Mouse (Mus musculus) intestine, embryonic 15.5 days (tissue): ENCODE measurements around the gene Frmd4b. TPM values are rescaled to one million over a fixed set of nuclear protein-coding genes. Genes with fewer than 3 reads are reported as not detected.
A peak's percentile ranks its signal among the peaks of the same experiment; 100 is the strongest.

Experiments used
- ATAC-seq: fragments of 200-750 bp; cut with Nextera tagmentation; 2 replicates; pipeline ENCODE4 v1.8.0; 2017; ENCODE audit warnings: moderate TSS enrichment, moderate library complexity
- H3K27ac ChIP-seq: fragments of 300-500 bp; sonication (generic); 2 replicates; pipeline ENCODE4 v1.5.1; 2015; ENCODE audit warnings: mild to moderate bottlenecking, inconsistent platforms
- H3K27me3 ChIP-seq: fragments of 300-500 bp; sonication (generic); replicated peaks from 2 replicates; pipeline ENCODE4 v1.6.1; 2015; ENCODE audit warnings: inconsistent platforms
- H3K36me3 ChIP-seq: fragments of 300-500 bp; sonication (generic); 2 replicates; pipeline ENCODE4 v1.6.1; 2015; ENCODE audit warnings: inconsistent platforms
- H3K4me1 ChIP-seq: fragments of 300-500 bp; sonication (generic); replicated peaks from 2 replicates; pipeline ENCODE4 v1.6.1; 2015; ENCODE audit warnings: inconsistent platforms
- H3K4me2 ChIP-seq: fragments of 300-500 bp; sonication (generic); replicated peaks from 2 replicates; pipeline ENCODE4 v1.6.1; 2015; ENCODE audit warnings: mild to moderate bottlenecking, inconsistent platforms
- H3K4me3 ChIP-seq: fragments of 300-500 bp; sonication (generic); replicated peaks from 2 replicates; pipeline ENCODE4 v1.5.1; 2015; ENCODE audit warnings: inconsistent platforms
- H3K9ac ChIP-seq: fragments of 300-500 bp; sonication (generic); 2 replicates; pipeline ENCODE4 v1.6.1; 2015; ENCODE audit warnings: inconsistent platforms
- H3K9me3 ChIP-seq: fragments of 300-500 bp; sonication (generic); 2 replicates; pipeline ENCODE4 v1.6.1; 2016; ENCODE audit warnings: inconsistent platforms
- WGBS: fragments of 180-500 bp; shearing (Covaris S2); methylation state at CpG from one replicate; pipeline ENCODE4 v1.1.7; 2015; 5-methylcytosine and 5-hydroxymethylcytosine counted together
- polyA plus RNA-seq: library from polyadenylated mRNA; unstranded; fragments of >200 nt; fragmentation: Nextera tagmentation; extraction: Ambion mirVana; gene quantifications from 2 replicates; pipeline ENCODE4 v1.2.1, GENCODE M21; 2015

Gene Frmd4b
- 9.4 and 11.1 TPM in 2 replicates for polyA plus RNA-seq

DNA sequence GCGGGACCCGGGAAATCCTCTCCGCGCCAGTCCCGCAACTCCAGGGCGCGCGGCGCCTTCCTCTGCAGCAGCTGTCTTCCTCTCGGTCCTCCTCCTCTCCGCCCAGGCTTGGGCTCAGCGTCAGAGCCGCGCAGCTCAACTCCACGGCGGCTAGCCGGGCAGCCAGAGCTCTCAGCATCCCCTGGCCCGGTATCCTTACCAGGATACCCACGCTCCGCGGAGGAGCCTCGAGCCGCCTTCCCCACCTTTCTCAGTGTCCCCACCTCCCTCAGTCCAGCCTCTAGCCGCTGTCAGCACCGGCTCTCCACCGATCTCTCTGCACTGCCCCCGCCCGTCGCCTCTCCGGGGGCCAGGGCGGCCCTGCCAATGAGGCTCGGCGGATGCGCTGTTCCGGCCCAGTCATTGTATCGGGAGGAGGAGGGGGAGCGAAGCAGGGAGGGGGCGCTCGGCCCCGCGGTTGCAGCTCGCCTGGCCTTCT is at the start of gene Frmd4b:
Gene Frmd4b, minus strand, starts transcription at position 276 of the 478 bp plus-strand sequence.
- no peaks in the 10 kb centered on the region for H3K36me3 ChIP-seq
- under 1% methylated on average over 42 of the region's 42 CpGs for WGBS
- no peak within 1 kb of the TSS for H3K27ac ChIP-seq
- peak within 1 kb of the TSS; percentile 49 for H3K9ac ChIP-seq
- peak within 1 kb of the TSS; percentile 97 for H3K4me2 ChIP-seq
- H3K9me3 ChIP-seq = no peaks in the 10 kb centered on the region
- H3K27me3 ChIP-seq = peaks cover 4% of the 10 kb centered on the region; the same call in 1 of the 2 replicates
- H3K4me1 ChIP-seq = peaks cover 7% of the 10 kb centered on the region; the same call in 1 of the 2 replicates
- peak; percentile 88 for ATAC-seq
- H3K4me3 ChIP-seq = peak within 1 kb of the TSS; percentile 64

- no peak overlapping the region for H3K4me3 ChIP-seq
- no peaks in the 10 kb centered on the region for H3K9me3 ChIP-seq
- H3K36me3 ChIP-seq = no peaks in the 10 kb centered on the region
- no peak overlapping the region for H3K27ac ChIP-seq
- no peaks in the 10 kb centered on the region for H3K27me3 ChIP-seq
- no peaks in the 10 kb centered on the region for H3K4me1 ChIP-seq
- no peak overlapping the region for H3K9ac ChIP-seq
- 13% methylated on average over 2 of the region's 2 CpGs for WGBS
- ATAC-seq = no peak
- no peak overlapping the region for H3K4me2 ChIP-seq
These were observed 49.1 kb upstream of the Frmd4b start for GRCm38 (mm10) chr6:97666417-97666816.

- ATAC-seq = no peak
- no peaks in the 10 kb centered on the region for H3K27me3 ChIP-seq
- 79% methylated on average over 6 of the region's 6 CpGs for WGBS
These were observed 41.6 kb upstream of the Frmd4b start for GRCm38 (mm10) chr6:97658921-97659320.

DNA sequence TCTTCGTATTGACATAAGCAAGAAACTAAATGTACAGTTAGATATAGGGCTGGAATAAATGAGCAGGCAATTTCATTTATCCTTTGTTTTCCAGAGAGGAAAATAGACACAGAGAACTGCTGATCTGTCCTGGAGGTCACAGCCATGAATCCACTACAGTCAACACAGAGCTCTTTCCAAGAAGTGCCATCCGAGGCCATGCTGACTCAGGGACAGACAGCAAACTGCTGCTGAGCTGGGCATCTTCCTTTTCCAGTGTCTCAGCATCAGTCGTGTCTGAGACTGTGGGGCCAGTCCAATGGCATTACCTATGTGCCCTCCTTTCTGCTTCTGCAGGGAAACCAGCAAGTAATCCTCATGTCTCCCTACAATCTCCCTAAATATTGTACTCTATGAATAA is 38.6 kb upstream of the Frmd4b start:
- no peaks in the 10 kb centered on the region for H3K4me1 ChIP-seq
- 76% methylated on average over 3 of the region's 3 CpGs for WGBS

More at GRCm38 (mm10) chr6:97658921-97659320, 41.6 kb upstream of the Frmd4b start:
- Histone ChIP-seq H3K4me1 (no peaks in the 10 kb centered on the region), H3K36me3 (no peaks in the 10 kb centered on the region), H3K4me3 (no peak overlapping the region), H3K9ac (no peak overlapping the region), H3K27ac (no peak overlapping the region), H3K9me3 (no peaks in the 10 kb centered on the region), H3K4me2 (no peak overlapping the region)

GRCm38 (mm10) chr6:97647501-97647900 is 30.2 kb upstream of the Frmd4b start:
- H3K27ac ChIP-seq = no peak overlapping the region
- no peaks in the 10 kb centered on the region for H3K36me3 ChIP-seq
- no peak for ATAC-seq
- H3K4me2 ChIP-seq = no peak overlapping the region
- H3K4me1 ChIP-seq = no peaks in the 10 kb centered on the region
- no peaks in the 10 kb centered on the region for H3K27me3 ChIP-seq
- H3K4me3 ChIP-seq = no peak overlapping the region
- 91% methylated on average over 14 of the region's 14 CpGs for WGBS
- H3K9ac ChIP-seq = no peak overlapping the region
- H3K9me3 ChIP-seq = no peaks in the 10 kb centered on the region

More for the DNA sequence above, 38.6 kb upstream of the Frmd4b start:
- Histone ChIP-seq H3K9me3 (no peaks in the 10 kb centered on the region), H3K4me3 (no peak overlapping the region), H3K9ac (no peak overlapping the region), H3K27ac (no peak overlapping the region), H3K36me3 (no peaks in the 10 kb centered on the region), H3K27me3 (no peaks in the 10 kb centered on the region), H3K4me2 (no peak overlapping the region)
- no peak for ATAC-seq

DNA sequence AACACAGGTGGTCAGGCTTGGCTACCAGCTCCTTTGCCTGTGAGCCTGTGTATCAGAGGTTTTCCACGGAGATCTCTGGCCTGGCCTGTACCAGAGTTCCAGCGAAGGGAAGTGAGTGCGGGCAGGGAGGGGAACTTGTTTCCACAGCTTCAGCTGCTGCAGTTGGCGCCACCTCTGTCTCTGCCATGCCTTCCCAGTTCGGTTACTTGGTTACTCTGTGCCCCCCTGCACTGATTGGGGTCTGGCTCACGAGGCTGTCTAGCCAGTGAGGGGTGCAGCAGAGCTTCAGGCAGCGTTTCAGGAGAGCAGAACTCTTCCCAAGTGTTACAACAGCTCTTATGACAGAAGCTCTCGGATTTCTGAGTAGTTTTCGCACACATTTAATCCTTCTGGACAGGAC is 6.0 kb upstream of the Frmd4b start:
- no peak for ATAC-seq

GRCm38 (mm10) chr6:97622236-97622635 is 4.9 kb upstream of the Frmd4b start:
- H3K4me3 ChIP-seq = no peak overlapping the region
- no peaks in the 10 kb centered on the region for H3K36me3 ChIP-seq
- H3K4me2 ChIP-seq = no peak overlapping the region
- H3K27ac ChIP-seq = no peak overlapping the region
- H3K9me3 ChIP-seq = no peaks in the 10 kb centered on the region
- H3K9ac ChIP-seq = no peak overlapping the region
- 52% methylated on average over 5 of the region's 5 CpGs for WGBS
- peaks cover 4% of the 10 kb centered on the region; the same call in 1 of the 2 replicates for H3K27me3 ChIP-seq
- no peak for ATAC-seq
- H3K4me1 ChIP-seq = no peaks in the 10 kb centered on the region

More for the DNA sequence above, 6.0 kb upstream of the Frmd4b start:
- Histone ChIP-seq H3K4me3 (no peak overlapping the region), H3K9me3 (no peaks in the 10 kb centered on the region), H3K36me3 (no peaks in the 10 kb centered on the region), H3K4me1 (no peaks in the 10 kb centered on the region), H3K27ac (no peak overlapping the region), H3K27me3 (no peaks in the 10 kb centered on the region), H3K4me2 (no peak overlapping the region), H3K9ac (no peak overlapping the region)
- 63% methylated on average over 9 of the region's 9 CpGs for WGBS

DNA sequence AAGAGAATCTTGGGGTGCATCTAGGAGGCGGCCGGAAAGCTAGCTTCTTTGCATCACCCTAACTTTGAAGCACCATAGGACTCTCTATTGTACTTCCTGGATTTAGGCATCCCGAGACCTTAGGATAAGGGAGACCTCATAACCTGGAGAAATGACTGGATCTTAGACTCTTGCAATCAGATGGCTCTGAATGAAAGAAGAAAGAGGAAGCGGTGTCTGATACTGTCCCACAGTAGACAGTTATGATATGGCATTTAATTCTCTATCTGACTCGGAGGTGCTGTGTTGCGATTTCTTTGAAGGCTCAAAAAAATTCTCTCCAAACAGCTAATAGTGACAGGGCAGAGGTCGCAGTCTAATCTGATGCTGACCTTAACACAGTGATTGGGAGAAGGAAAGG is 433 bp upstream of the Frmd4b start:
- Histone ChIP-seq H3K9ac (peak overlapping the region; percentile 49), H3K36me3 (no peaks in the 10 kb centered on the region), H3K9me3 (no peaks in the 10 kb centered on the region), H3K27ac (no peak overlapping the region), H3K4me1 (peaks cover 7% of the 10 kb centered on the region; the same call in 1 of the 2 replicates), H3K4me3 (peak overlapping the region; percentile 64), H3K27me3 (peaks cover 4% of the 10 kb centered on the region; the same call in 1 of the 2 replicates), H3K4me2 (peak overlapping the region; percentile 97)
- 23% methylated on average over 7 of the region's 7 CpGs for WGBS
- ATAC-seq = no peak; the same call in 1 of the 2 replicates

- ATAC-seq = peak; percentile 73
- H3K4me2 ChIP-seq = peak overlapping the region; percentile 97
- peak overlapping the region; percentile 64 for H3K4me3 ChIP-seq
- peak overlapping the region; percentile 49 for H3K9ac ChIP-seq
- WGBS = under 1% methylated on average over 40 of the region's 40 CpGs
- H3K36me3 ChIP-seq = no peaks in the 10 kb centered on the region
- peaks cover 4% of the 10 kb centered on the region; the same call in 1 of the 2 replicates for H3K27me3 ChIP-seq
- no peaks in the 10 kb centered on the region for H3K9me3 ChIP-seq
- H3K4me1 ChIP-seq = peaks cover 7% of the 10 kb centered on the region; the same call in 1 of the 2 replicates
- no peak overlapping the region for H3K27ac ChIP-seq
These were observed 579 bp downstream of the Frmd4b start for GRCm38 (mm10) chr6:97616658-97617265.

DNA sequence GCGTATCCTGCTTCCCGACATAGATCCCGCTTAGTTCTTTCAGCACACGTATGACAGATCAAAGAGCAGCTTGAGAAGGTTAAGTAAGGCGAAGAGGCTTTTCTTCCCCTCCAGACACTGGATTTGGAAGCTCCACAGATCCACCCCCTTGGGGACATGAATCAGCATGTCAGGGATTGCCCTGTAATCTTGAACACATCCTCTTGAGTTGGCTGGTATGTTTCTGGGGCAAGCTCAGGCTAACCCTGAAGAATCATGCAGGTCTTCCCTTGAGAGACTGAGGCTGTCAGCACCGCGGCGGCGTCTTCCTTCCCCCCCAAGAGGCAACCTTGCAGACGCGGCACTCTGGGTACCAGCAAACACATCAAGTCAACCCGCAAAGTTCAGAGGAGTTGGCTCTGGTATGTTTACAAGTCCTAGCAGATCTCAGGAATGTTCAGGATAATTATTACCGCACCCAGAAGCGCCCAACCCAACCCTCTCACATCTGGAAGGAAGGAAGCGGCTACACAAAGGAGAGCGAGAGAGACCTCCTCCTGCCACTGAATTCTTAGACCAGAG is 1.4 kb downstream of the Frmd4b start:
- Histone ChIP-seq H3K9ac (peak overlapping the region; percentile 49; the same call in 1 of the 2 replicates), H3K4me3 (peak overlapping the region; percentile 64), H3K27me3 (peaks cover 4% of the 10 kb centered on the region; the same call in 1 of the 2 replicates), H3K4me1 (peaks cover 7% of the 10 kb centered on the region; the same call in 1 of the 2 replicates), H3K36me3 (no peaks in the 10 kb centered on the region), H3K4me2 (peak overlapping the region; percentile 97), H3K27ac (no peak overlapping the region), H3K9me3 (no peaks in the 10 kb centered on the region)
- 6% methylated on average over 16 of the region's 16 CpGs for WGBS
- ATAC-seq = no peak; the same call in 1 of the 2 replicates

- Histone ChIP-seq H3K4me2 (no peak overlapping the region), H3K4me3 (no peak overlapping the region), H3K27ac (no peak overlapping the region), H3K9me3 (no peaks in the 10 kb centered on the region), H3K36me3 (no peaks in the 10 kb centered on the region), H3K9ac (no peak overlapping the region), H3K4me1 (peaks cover 7% of the 10 kb centered on the region; the same call in 1 of the 2 replicates), H3K27me3 (peaks cover 4% of the 10 kb centered on the region; the same call in 1 of the 2 replicates)
- ATAC-seq = no peak
These were observed 3.2 kb downstream of the Frmd4b start for GRCm38 (mm10) chr6:97614179-97614578.

GRCm38 (mm10) chr6:97612861-97613260 is 4.5 kb downstream of the Frmd4b start:
- 91% methylated on average over 5 of the region's 5 CpGs for WGBS
- Histone ChIP-seq H3K9me3 (no peaks in the 10 kb centered on the region), H3K27me3 (peaks cover 4% of the 10 kb centered on the region; the same call in 1 of the 2 replicates), H3K4me3 (no peak overlapping the region), H3K4me2 (no peak overlapping the region), H3K27ac (no peak overlapping the region), H3K36me3 (no peaks in the 10 kb centered on the region), H3K9ac (no peak overlapping the region), H3K4me1 (peaks cover 7% of the 10 kb centered on the region; the same call in 1 of the 2 replicates)
- ATAC-seq = no peak
